Mouse (Mus musculus): ENCODE measurements around the gene Mxd1. TPM values are rescaled to one million over a fixed set of nuclear protein-coding genes. Genes with fewer than 3 reads are reported as not detected.

Gene Mxd1
- polyA plus RNA-seq (2015; fragmentation: Nextera tagmentation; extraction: Ambion mirVana) = 32.9 and 38.7 TPM in 2 replicates

DNA sequence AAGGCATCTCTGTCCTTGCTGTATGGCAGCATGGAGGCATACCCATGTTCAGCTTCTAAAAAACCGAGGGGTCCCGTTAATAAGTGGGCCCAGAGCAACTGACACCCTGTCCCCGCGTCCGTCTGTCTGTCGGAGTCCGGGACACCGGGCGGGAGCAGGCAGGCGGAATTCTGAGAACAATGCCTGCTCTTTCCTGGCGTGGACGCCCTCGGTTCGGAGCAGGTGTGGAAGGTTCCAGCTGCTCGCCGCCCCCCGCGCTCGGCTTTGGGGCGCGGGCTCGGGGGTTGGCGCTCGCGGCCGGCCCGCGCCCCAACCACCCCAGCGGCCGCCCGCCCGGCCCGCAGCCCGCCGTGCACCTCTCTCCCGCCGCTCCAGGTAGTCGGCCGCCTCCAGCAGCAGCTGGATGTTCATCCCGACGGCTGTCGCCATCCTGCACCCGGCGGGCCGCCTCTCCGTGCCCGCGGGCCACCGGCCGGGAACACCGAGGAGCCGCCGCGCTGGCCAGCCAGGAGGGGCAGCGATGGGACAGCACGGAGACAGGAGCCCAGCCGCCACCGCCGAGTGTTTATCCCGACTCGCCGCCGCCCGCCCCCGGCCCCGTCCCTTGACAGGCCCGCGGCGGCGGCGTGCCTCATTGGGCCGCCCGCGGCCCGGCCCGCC is at the start of gene Mxd1:
Gene Mxd1 (minus strand): TSS at position 582 of the 660 bp plus-strand sequence.
- peak; percentile 22 for DNase-seq

DNA sequence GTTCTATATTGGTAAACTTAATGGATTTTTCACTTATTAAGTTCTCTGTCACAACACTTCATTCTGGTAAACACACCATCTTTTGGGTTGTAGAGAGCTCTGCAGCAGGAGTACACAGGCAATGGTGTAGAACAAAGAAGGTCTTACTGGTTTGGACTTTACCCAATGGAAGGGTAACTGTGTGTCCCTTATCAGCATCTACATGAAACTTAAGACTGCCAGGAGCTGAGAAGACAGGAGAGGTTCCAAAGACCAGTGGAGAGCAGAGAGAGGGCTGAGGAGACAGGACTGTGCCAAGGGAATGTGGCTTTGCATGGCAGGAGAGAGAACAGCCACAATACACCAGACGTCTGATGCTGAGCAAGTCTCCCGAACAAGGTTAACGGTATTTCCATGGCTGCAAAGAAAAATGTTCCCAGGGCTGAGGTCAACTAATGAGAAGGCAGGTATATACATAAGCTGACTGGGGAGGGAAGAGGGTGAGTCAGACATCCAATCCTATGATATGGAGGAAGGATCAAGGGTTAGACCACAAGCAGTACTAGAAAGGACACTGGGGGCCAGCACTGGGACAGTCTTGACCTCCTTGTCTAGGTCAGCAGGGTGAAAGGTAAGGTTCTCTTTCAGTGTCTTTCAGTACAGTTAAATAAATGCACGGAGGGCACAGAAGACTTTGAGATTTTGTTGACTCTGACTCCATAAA is 39.3 kb upstream of the Mxd1 start:
- H3K4me1 ChIP-seq (replicated peaks) = 0 out of 2 replicates have a peak, but pooled peaks cover 3% of the 10 kb centered on the region
- ATAC-seq (ENCODE audit: low read depth) (no peak), DNase-seq (no peak)
- H3K36me3 ChIP-seq = peaks cover 17% of the 10 kb centered on the region
- WGBS (ENCODE audit: insufficient replicate concordance) = 83% methylated on average over 4 of the region's 4 CpGs
- H3K27me3 ChIP-seq = no peaks in the 10 kb centered on the region
- no peak overlapping the region for H3K4me3 ChIP-seq (replicated peaks)
- no peak overlapping the region for H3K4me2 ChIP-seq
- H3K9me3 ChIP-seq (replicated peaks) = no peaks in the 10 kb centered on the region
- no peak overlapping the region for H3K9ac ChIP-seq
- H3K27ac ChIP-seq = no peak overlapping the region

More for the DNA sequence above, at the start of gene Mxd1:
- Histone ChIP-seq H3K4me2 (peak within 1 kb of the TSS; percentile 79), H3K27me3 (no peaks in the 10 kb centered on the region), H3K9me3 (replicated peaks) (no peaks in the 10 kb centered on the region), H3K27ac (peak within 1 kb of the TSS; percentile 91), H3K36me3 (peaks cover 54% of the 10 kb centered on the region), H3K4me3 (replicated peaks) (peak within 1 kb of the TSS; percentile 93), H3K4me1 (replicated peaks) (peaks cover 56% of the 10 kb centered on the region), H3K9ac (peak within 1 kb of the TSS; percentile 96)
- WGBS (ENCODE audit: insufficient replicate concordance) = under 1% methylated on average over 69 of the region's 76 CpGs
- 0 out of 2 replicates have a peak, but pooled peaks have one; percentile 1 for ATAC-seq (ENCODE audit: low read depth)

DNA sequence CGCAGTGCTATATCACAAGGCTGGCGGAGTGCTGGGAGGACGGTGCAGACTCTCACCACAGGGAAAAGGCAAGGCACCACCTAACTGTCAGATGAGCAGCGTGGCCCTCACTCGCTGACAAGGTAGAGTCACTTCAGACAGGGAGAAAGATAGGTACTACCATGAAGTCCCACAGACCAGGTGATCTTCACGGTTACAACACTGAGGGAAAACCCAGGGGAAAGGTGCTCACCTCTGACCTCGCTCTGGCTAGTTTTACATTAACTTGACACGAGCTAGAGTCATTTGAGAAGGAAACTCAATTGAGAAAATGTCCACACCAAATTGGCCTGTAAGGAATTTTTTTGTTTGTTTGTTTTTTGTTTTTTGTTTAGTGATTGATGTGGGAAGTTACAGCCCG is 33.6 kb upstream of the Mxd1 start:
- DNase-seq (no peak), ATAC-seq (ENCODE audit: low read depth) (peak; percentile 73)
- H3K9me3 ChIP-seq (replicated peaks) = no peaks in the 10 kb centered on the region
- H3K27me3 ChIP-seq = no peaks in the 10 kb centered on the region
- no peak overlapping the region for H3K4me2 ChIP-seq
- no peak overlapping the region; the same call in 1 of the 2 replicates for H3K27ac ChIP-seq
- peaks cover 45% of the 10 kb centered on the region for H3K36me3 ChIP-seq
- peaks cover 9% of the 10 kb centered on the region for H3K4me1 ChIP-seq (replicated peaks)
- WGBS (ENCODE audit: insufficient replicate concordance) = 75% methylated on average over 9 of the region's 9 CpGs
- no peak overlapping the region for H3K4me3 ChIP-seq (replicated peaks)
- no peak overlapping the region for H3K9ac ChIP-seq

DNA sequence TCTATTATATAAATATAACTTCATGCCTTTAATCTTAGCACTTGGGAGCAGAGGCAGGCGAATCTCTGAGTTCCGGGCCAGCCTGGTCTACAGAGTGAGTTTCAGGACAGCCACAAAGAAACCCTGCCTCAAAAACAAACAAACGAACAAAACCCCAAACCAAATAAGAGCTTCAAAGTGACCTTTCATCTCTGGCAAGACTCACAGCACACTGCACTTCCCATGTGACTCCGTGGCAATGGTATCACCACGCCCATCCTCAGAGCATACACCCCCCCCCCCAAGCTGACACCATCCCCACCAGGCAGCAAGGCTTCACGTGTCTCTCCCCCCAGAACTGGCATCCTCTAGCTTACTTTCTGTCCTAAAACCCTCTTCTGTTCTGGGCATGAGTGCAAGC is 28.9 kb upstream of the Mxd1 start:
- H3K9ac ChIP-seq = no peak overlapping the region
- DNase-seq (no peak), ATAC-seq (ENCODE audit: low read depth) (no peak)
- no peak overlapping the region for H3K4me2 ChIP-seq
- 66% methylated on average over 6 of the region's 6 CpGs for WGBS (ENCODE audit: insufficient replicate concordance)
- no peaks in the 10 kb centered on the region for H3K27me3 ChIP-seq
- no peaks in the 10 kb centered on the region for H3K9me3 ChIP-seq (replicated peaks)
- H3K36me3 ChIP-seq = peaks cover 47% of the 10 kb centered on the region
- H3K4me1 ChIP-seq (replicated peaks) = peaks cover 6% of the 10 kb centered on the region
- no peak overlapping the region for H3K4me3 ChIP-seq (replicated peaks)
- no peak overlapping the region for H3K27ac ChIP-seq

DNA sequence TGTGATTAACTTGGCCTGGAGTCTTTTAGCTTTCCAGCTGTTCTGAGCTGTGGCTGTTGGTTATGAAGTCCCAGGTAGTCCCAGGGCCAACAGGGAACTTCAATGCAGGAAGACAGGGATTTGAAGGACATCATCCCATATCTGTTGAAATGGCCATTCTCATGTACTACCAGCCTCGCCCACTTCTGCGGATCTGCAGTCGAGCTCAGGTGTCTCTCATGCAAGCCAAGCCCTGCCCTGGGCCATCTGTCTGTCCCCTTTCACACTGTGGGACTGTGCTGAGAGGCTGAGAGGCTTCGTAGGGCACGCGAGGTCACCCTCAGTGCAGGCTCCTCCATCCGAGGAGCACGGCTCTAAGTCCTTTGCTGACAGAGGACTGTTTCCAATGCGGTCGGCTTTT is 27.3 kb upstream of the Mxd1 start:
- ATAC-seq (ENCODE audit: low read depth) (no peak), DNase-seq (no peak)
- Histone ChIP-seq H3K9me3 (replicated peaks) (no peaks in the 10 kb centered on the region), H3K4me2 (no peak overlapping the region), H3K4me1 (replicated peaks) (peaks cover 5% of the 10 kb centered on the region), H3K36me3 (peaks cover 37% of the 10 kb centered on the region), H3K4me3 (replicated peaks) (no peak overlapping the region), H3K27ac (no peak overlapping the region), H3K27me3 (no peaks in the 10 kb centered on the region), H3K9ac (no peak overlapping the region)
- 84% methylated on average over 10 of the region's 10 CpGs for WGBS (ENCODE audit: insufficient replicate concordance)

- no peaks in the 10 kb centered on the region for H3K9me3 ChIP-seq (replicated peaks)
- no peak overlapping the region for H3K4me2 ChIP-seq
- H3K27me3 ChIP-seq = no peaks in the 10 kb centered on the region
- H3K4me1 ChIP-seq (replicated peaks) = peaks cover 8% of the 10 kb centered on the region
- no peak overlapping the region for H3K27ac ChIP-seq
- peak; percentile 43 for DNase-seq
- H3K9ac ChIP-seq = no peak overlapping the region
- H3K4me3 ChIP-seq (replicated peaks) = no peak overlapping the region
- no peak for ATAC-seq (ENCODE audit: low read depth)
- peaks cover 30% of the 10 kb centered on the region for H3K36me3 ChIP-seq
Measured at GRCm38 (mm10) chr6:86694465-86694864, 25.5 kb upstream of the Mxd1 start.

DNA sequence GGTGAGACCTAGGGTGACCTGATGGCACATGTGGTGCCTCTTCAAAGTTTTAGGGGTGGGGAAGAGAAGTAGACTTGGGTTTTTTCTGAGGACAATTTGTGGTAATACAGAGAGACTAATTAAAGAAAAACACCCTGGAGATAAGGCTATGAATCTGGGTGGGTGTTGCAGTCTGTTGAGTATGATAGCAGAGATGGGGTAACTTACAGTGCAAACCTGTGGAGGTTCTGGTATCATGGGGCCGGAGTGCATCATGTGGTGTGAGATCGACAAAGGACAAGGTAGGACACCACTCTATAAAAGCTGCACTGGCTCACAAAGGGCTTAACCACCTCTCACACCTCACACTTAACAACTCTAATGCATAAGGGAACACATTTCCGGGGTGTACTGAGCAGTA is 20.7 kb upstream of the Mxd1 start:
- Histone ChIP-seq H3K4me2 (no peak overlapping the region), H3K27me3 (no peaks in the 10 kb centered on the region), H3K4me1 (replicated peaks) (peaks cover 20% of the 10 kb centered on the region), H3K4me3 (replicated peaks) (no peak overlapping the region), H3K9me3 (replicated peaks) (no peaks in the 10 kb centered on the region), H3K9ac (no peak overlapping the region), H3K27ac (no peak overlapping the region), H3K36me3 (peaks cover 5% of the 10 kb centered on the region)
- peak; percentile 82 for ATAC-seq (ENCODE audit: low read depth)
- no peak for DNase-seq
- WGBS (ENCODE audit: insufficient replicate concordance) = 49% methylated on average over 3 of the region's 3 CpGs

- H3K9me3 ChIP-seq (replicated peaks) = no peaks in the 10 kb centered on the region
- ATAC-seq (ENCODE audit: low read depth) (no peak), DNase-seq (no peak)
- no peak overlapping the region for H3K9ac ChIP-seq
- H3K4me3 ChIP-seq (replicated peaks) = no peak overlapping the region
- H3K27me3 ChIP-seq = no peaks in the 10 kb centered on the region
- peaks cover 15% of the 10 kb centered on the region for H3K36me3 ChIP-seq
- H3K27ac ChIP-seq = no peak overlapping the region
- WGBS (ENCODE audit: insufficient replicate concordance) = 55% methylated on average over 1 of the region's 1 CpGs
- no peak overlapping the region for H3K4me2 ChIP-seq
- peaks cover 36% of the 10 kb centered on the region for H3K4me1 ChIP-seq (replicated peaks)
Measured at GRCm38 (mm10) chr6:86686971-86687370, 18.0 kb upstream of the Mxd1 start.

GRCm38 (mm10) chr6:86684655-86685011 is 15.7 kb upstream of the Mxd1 start:
- 36% methylated on average over 12 of the region's 12 CpGs for WGBS (ENCODE audit: insufficient replicate concordance)
- peaks cover 29% of the 10 kb centered on the region for H3K4me1 ChIP-seq (replicated peaks)
- peak overlapping the region; percentile 84 for H3K4me3 ChIP-seq (replicated peaks)
- peaks cover 31% of the 10 kb centered on the region for H3K36me3 ChIP-seq
- no peaks in the 10 kb centered on the region for H3K27me3 ChIP-seq
- ATAC-seq (ENCODE audit: low read depth) = 0 out of 2 replicates have a peak, but pooled peaks have one; percentile 6
- DNase-seq = no peak
- H3K27ac ChIP-seq = peak overlapping the region; percentile 44; the same call in 1 of the 2 replicates
- no peaks in the 10 kb centered on the region for H3K9me3 ChIP-seq (replicated peaks)
- peak overlapping the region; percentile 89 for H3K4me2 ChIP-seq
- H3K9ac ChIP-seq = peak overlapping the region; percentile 89

- DNase-seq (peak; percentile 87), ATAC-seq (ENCODE audit: low read depth) (peak; percentile 98)
- Histone ChIP-seq H3K36me3 (peaks cover 37% of the 10 kb centered on the region), H3K9me3 (replicated peaks) (no peaks in the 10 kb centered on the region), H3K4me2 (peak within 1 kb of the TSS; percentile 89), H3K9ac (peak within 1 kb of the TSS; percentile 89), H3K27ac (peak within 1 kb of the TSS; percentile 89), H3K4me3 (replicated peaks) (peak within 1 kb of the TSS; percentile 84), H3K4me1 (replicated peaks) (peaks cover 24% of the 10 kb centered on the region), H3K27me3 (no peaks in the 10 kb centered on the region)
- 2% methylated on average over 36 of the region's 36 CpGs for WGBS (ENCODE audit: insufficient replicate concordance)
Measured at GRCm38 (mm10) chr6:86683872-86684654, 15.1 kb upstream of the Mxd1 start, which contains the start of gene Snrnp27. Gene Snrnp27 (minus strand): TSS chr6:86684522.

GRCm38 (mm10) chr6:86681289-86681688 is 12.3 kb upstream of the Mxd1 start:
- Histone ChIP-seq H3K9ac (no peak overlapping the region), H3K27me3 (no peaks in the 10 kb centered on the region), H3K4me1 (replicated peaks) (peaks cover 20% of the 10 kb centered on the region), H3K9me3 (replicated peaks) (no peaks in the 10 kb centered on the region), H3K27ac (no peak overlapping the region), H3K4me2 (no peak overlapping the region), H3K4me3 (replicated peaks) (no peak overlapping the region), H3K36me3 (peaks cover 61% of the 10 kb centered on the region)
- ATAC-seq (ENCODE audit: low read depth) (no peak), DNase-seq (no peak)
- WGBS (ENCODE audit: insufficient replicate concordance) = 75% methylated on average over 3 of the region's 3 CpGs

Measured in liver, embryonic 13.5 days (tissue).